Mouse (Mus musculus): Measurements from ENCODE around the gene Gm10645. TPM values are rescaled to one million over a fixed set of nuclear protein-coding genes. Genes with fewer than 3 reads are reported as not detected.

Gene Gm10645
- polyA plus RNA-seq, 1 experiment = 1.8 TPM

DNA sequence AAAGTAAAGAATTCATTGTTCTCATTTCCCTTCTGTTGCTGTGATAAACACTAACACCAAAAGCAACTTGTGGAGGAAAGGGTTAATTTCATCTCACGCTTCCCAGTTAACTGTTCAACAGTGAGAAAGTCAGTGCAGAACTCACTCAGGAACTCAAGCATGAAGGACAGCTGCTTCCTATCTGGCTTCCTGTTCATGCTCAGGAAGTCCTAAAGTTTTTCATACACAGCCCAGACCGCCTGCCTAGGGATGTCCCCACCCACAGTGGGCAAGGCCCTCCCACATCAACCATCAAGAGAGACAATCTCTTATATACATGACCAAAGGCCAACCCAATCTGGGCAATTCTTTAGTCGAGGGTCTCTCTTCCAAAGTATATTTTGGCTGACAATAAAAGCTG lies 7.0 kb downstream of the Gm10645 start:
- Histone ChIP-seq H3K36me3 (ENCODE audit: control insufficient read depth, insufficient read depth, low read length) (no peaks in the 10 kb centered on the region), H3K27me3 (ENCODE audit: control insufficient read depth, insufficient read depth, low read length) (no peaks in the 10 kb centered on the region), H3K4me1 (ENCODE audit: control insufficient read depth, insufficient read depth, insufficient read length) (peaks cover 14% of the 10 kb centered on the region), H3K4me3 (ENCODE audit: extremely low read depth, insufficient read depth, insufficient read length) (no peak overlapping the region), H3K27ac (ENCODE audit: insufficient read depth, low read length) (no peak overlapping the region)
- DNase-seq (ENCODE audit: low read depth in 1 of 2, low spot score in 2 of 2) = peak in 1 of 2 experiments; percentile 23
- 17% methylated on average over 3 of the region's 3 CpGs for WGBS
- TF ChIP-seq CTCF (IDR thresholded peaks at IDR 0.05; ENCODE audit: extremely low read depth, insufficient read depth, insufficient read length, insufficient replicate concordance) = no peak
- no peak for TF ChIP-seq POLR2A (IDR thresholded peaks at IDR 0.05; ENCODE audit: low read depth, low read length)

DNA sequence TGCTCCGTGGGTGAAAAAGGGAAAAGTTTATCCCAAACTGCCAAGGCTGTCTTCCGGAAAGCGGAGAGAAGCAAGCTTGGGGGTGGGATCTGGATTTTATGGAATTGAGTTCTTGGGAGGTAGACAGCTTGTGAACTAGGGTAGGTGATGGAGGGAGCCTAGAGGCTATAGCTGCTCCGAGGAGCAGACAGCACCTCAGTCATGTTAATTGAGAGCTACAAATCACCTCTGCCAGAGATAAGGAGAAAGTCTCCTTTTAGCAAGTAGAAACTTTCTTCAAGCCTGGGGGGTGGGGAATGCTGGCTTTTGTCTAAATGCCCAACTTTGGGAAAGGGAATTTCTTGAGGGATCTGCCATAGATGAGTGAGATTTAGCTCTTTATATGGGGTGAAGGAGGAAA lies 10.9 kb downstream of the Gm10645 start:
- no peak for TF ChIP-seq CTCF (IDR thresholded peaks at IDR 0.05; ENCODE audit: extremely low read depth, insufficient read depth, insufficient read length, insufficient replicate concordance)
- TF ChIP-seq POLR2A (IDR thresholded peaks at IDR 0.05; ENCODE audit: low read depth, low read length) = no peak
- H3K4me3 ChIP-seq (ENCODE audit: extremely low read depth, insufficient read depth, insufficient read length) = no peak overlapping the region
- no peaks in the 10 kb centered on the region for H3K27me3 ChIP-seq (ENCODE audit: control insufficient read depth, insufficient read depth, low read length)
- H3K36me3 ChIP-seq (ENCODE audit: control insufficient read depth, insufficient read depth, low read length) = no peaks in the 10 kb centered on the region
- H3K4me1 ChIP-seq (ENCODE audit: control insufficient read depth, insufficient read depth, insufficient read length) = peaks cover 21% of the 10 kb centered on the region
- H3K27ac ChIP-seq (ENCODE audit: insufficient read depth, low read length) = no peak overlapping the region
- no peak for DNase-seq (ENCODE audit: low read depth in 1 of 2, low spot score in 2 of 2)
- WGBS = 70% methylated on average over 4 of the region's 4 CpGs

DNA sequence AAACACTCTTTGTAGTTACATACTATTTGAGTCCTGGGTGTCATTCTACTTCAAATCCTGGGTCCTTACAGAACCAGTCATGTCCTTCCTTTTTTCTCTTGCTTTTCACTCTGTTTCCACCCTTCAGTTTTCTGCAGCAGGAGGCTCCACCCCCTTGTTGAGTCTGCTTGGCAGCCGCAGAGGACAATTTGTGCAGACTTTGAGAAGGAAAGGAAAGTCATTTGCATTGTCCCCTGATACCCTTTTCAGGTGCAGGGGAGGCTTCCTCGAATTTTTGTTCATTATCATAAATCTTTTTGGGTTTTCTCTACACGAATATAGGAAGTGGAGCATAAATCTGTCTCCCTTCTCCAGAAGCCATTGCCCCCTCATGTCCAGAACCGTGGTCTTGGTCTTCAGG lies 13.5 kb downstream of the Gm10645 start:
- H3K36me3 ChIP-seq (ENCODE audit: control insufficient read depth, insufficient read depth, low read length) = no peaks in the 10 kb centered on the region
- H3K4me3 ChIP-seq (ENCODE audit: extremely low read depth, insufficient read depth, insufficient read length) = no peak overlapping the region
- peaks cover 8% of the 10 kb centered on the region for H3K4me1 ChIP-seq (ENCODE audit: control insufficient read depth, insufficient read depth, insufficient read length)
- TF ChIP-seq CTCF (IDR thresholded peaks at IDR 0.05; ENCODE audit: extremely low read depth, insufficient read depth, insufficient read length, insufficient replicate concordance) = no peak
- no peak for TF ChIP-seq POLR2A (IDR thresholded peaks at IDR 0.05; ENCODE audit: low read depth, low read length)
- 9% methylated on average over 4 of the region's 4 CpGs for WGBS
- no peaks in the 10 kb centered on the region for H3K27me3 ChIP-seq (ENCODE audit: control insufficient read depth, insufficient read depth, low read length)
- peak overlapping the region; percentile 59; the same call in 1 of the 2 replicates for H3K27ac ChIP-seq (ENCODE audit: insufficient read depth, low read length)
- peak in 1 of 2 experiments; percentile 38 for DNase-seq (ENCODE audit: low read depth in 1 of 2, low spot score in 2 of 2)

DNA sequence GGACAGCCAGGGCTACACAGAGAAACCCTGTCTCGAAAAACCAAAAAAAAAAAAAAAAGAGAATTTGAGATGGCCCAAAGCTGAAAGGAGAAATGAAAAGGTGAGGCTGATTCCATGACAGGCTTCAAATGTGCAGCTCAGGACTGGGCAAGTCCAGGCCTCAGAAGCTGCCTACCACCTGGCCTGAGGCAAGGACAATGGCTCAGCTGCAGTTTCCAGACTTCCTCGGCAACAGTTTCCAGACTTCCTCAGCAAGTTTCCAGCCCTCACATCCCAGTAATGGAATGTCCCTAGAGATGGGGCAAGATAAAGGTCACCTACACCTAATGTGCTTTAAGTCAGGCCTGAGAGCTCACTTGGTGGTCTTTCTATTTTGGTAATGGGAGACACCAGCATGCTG lies 13.9 kb downstream of the Gm10645 start:
- Histone ChIP-seq H3K27me3 (ENCODE audit: control insufficient read depth, insufficient read depth, low read length) (no peaks in the 10 kb centered on the region), H3K4me1 (ENCODE audit: control insufficient read depth, insufficient read depth, insufficient read length) (peaks cover 8% of the 10 kb centered on the region), H3K4me3 (ENCODE audit: extremely low read depth, insufficient read depth, insufficient read length) (no peak overlapping the region), H3K36me3 (ENCODE audit: control insufficient read depth, insufficient read depth, low read length) (no peaks in the 10 kb centered on the region), H3K27ac (ENCODE audit: insufficient read depth, low read length) (peak overlapping the region; percentile 59)
- WGBS = 55% methylated on average over 2 of the region's 2 CpGs
- TF ChIP-seq CTCF (IDR thresholded peaks at IDR 0.05; ENCODE audit: extremely low read depth, insufficient read depth, insufficient read length, insufficient replicate concordance) = no peak
- TF ChIP-seq POLR2A (IDR thresholded peaks at IDR 0.05; ENCODE audit: low read depth, low read length) = no peak
- DNase-seq (ENCODE audit: low read depth in 1 of 2, low spot score in 2 of 2) = no peak

DNA sequence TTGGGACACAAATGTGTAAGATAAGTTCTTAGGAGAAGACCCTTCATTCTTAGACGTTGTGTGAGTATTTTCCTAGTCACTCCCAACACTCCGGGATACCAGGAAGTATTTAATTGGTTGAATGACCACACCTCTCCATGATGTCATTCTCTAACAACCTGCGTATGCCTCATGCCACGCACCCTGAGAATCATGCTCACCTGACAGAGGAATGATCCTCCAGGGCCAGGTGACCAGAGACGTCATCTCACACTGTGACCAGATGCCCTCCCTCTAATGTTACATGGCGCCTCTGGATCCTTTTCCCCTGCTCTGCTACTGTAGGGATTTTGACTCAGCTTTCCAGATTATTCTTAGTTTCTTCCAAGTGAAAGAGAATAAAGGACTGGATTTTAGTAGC lies 16.8 kb downstream of the Gm10645 start:
- no peaks in the 10 kb centered on the region for H3K36me3 ChIP-seq (ENCODE audit: control insufficient read depth, insufficient read depth, low read length)
- no peak for TF ChIP-seq CTCF (IDR thresholded peaks at IDR 0.05; ENCODE audit: extremely low read depth, insufficient read depth, insufficient read length, insufficient replicate concordance)
- no peak for TF ChIP-seq POLR2A (IDR thresholded peaks at IDR 0.05; ENCODE audit: low read depth, low read length)
- no peak overlapping the region for H3K27ac ChIP-seq (ENCODE audit: insufficient read depth, low read length)
- H3K4me3 ChIP-seq (ENCODE audit: extremely low read depth, insufficient read depth, insufficient read length) = no peak overlapping the region
- H3K4me1 ChIP-seq (ENCODE audit: control insufficient read depth, insufficient read depth, insufficient read length) = peaks cover 8% of the 10 kb centered on the region
- WGBS = 92% methylated on average over 6 of the region's 6 CpGs
- DNase-seq (ENCODE audit: low read depth in 1 of 2, low spot score in 2 of 2) = no peak
- no peaks in the 10 kb centered on the region for H3K27me3 ChIP-seq (ENCODE audit: control insufficient read depth, insufficient read depth, low read length)

DNA sequence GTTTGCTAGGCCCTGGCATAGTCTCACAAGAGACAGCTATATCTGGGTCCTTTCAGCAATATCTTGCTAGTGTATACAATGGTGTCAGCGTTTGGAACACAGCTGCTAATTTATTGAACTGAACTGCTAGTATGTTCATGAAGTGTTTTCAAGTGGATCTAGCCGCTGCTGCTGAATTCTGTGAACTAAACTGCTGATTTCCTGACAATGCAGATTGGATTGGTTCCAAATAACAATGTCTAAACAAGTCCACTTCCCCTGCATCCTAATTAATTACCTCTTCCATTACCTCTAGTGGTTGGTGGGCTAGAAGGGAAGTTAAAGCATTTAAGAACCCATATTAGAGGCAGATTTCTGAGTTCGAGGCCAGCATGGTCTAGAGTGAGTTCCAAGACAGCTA lies 20.5 kb downstream of the Gm10645 start:
- DNase-seq (ENCODE audit: low read depth in 1 of 2, low spot score in 2 of 2) = no peak
- no peaks in the 10 kb centered on the region for H3K27me3 ChIP-seq (ENCODE audit: control insufficient read depth, insufficient read depth, low read length)
- peaks cover 11% of the 10 kb centered on the region; the same call in 1 of the 2 replicates for H3K4me1 ChIP-seq (ENCODE audit: control insufficient read depth, insufficient read depth, insufficient read length)
- TF ChIP-seq CTCF (IDR thresholded peaks at IDR 0.05; ENCODE audit: extremely low read depth, insufficient read depth, insufficient read length, insufficient replicate concordance) (no peak), POLR2A (IDR thresholded peaks at IDR 0.05; ENCODE audit: low read depth, low read length) (no peak)
- no peak overlapping the region for H3K4me3 ChIP-seq (ENCODE audit: extremely low read depth, insufficient read depth, insufficient read length)
- 83% methylated on average over 3 of the region's 3 CpGs for WGBS
- H3K27ac ChIP-seq (ENCODE audit: insufficient read depth, low read length) = no peak overlapping the region
- no peaks in the 10 kb centered on the region for H3K36me3 ChIP-seq (ENCODE audit: control insufficient read depth, insufficient read depth, low read length)

DNA sequence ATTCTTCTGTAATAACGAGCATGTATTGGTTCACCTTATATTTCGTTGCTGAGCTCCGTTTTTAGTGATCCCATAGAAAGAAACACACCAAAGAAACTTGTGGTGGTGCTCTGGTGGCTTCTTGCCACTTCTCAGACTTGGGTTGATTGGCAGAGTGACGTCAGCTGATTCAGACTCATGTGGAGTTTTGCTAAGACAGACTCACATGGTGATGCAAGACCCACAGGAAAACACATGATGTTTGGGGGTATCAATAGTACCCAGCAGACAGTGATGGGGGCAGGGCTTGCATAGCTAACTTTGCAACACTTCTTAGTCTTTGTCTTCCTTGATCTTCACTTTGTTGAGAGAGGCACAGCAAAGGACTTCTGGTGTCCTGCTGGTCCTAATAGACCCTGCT lies 21.4 kb downstream of the Gm10645 start:
- Histone ChIP-seq H3K4me1 (ENCODE audit: control insufficient read depth, insufficient read depth, insufficient read length) (peaks cover 17% of the 10 kb centered on the region; the same call in 1 of the 2 replicates), H3K36me3 (ENCODE audit: control insufficient read depth, insufficient read depth, low read length) (no peaks in the 10 kb centered on the region), H3K4me3 (ENCODE audit: extremely low read depth, insufficient read depth, insufficient read length) (no peak overlapping the region), H3K27ac (ENCODE audit: insufficient read depth, low read length) (peak overlapping the region; percentile 25; the same call in 1 of the 2 replicates), H3K27me3 (ENCODE audit: control insufficient read depth, insufficient read depth, low read length) (no peaks in the 10 kb centered on the region)
- 91% methylated on average over 4 of the region's 4 CpGs for WGBS
- TF ChIP-seq POLR2A (IDR thresholded peaks at IDR 0.05; ENCODE audit: low read depth, low read length) (no peak), CTCF (IDR thresholded peaks at IDR 0.05; ENCODE audit: extremely low read depth, insufficient read depth, insufficient read length, insufficient replicate concordance) (no peak)
- no peak for DNase-seq (ENCODE audit: low read depth in 1 of 2, low spot score in 2 of 2)

All from spleen, adult 2 months (tissue).